Mouse (Mus musculus): ENCODE measurements around the gene Krba1. TPM values are rescaled to one million over a fixed set of nuclear protein-coding genes. Genes with fewer than 3 reads are reported as not detected.

Gene Krba1
- polyA plus RNA-seq, 1 experiment: 73.5 TPM

DNA sequence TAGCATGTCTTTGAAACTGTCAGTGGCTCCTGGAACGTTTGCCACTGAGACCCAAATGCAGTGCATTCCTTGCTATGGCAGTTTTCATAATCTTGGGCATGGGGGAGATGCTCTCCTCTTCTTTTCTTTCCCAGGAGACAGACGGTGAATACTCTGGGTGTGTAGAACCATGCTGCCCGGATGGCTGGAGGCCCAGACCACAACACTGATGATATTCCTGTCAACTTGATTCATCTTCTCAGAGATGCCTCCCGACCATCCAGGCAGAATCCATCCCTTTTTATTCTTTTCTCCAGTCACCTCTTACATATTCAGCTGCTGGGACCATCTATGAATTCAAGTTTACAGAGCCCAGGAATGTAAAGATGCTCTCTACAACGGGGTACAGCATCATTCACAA is 35.4 kb downstream of the Krba1 start:
- Histone ChIP-seq H3K27me3 (ENCODE audit: control insufficient read depth, insufficient read depth, low read length) (no peaks in the 10 kb centered on the region), H3K4me1 (replicated peaks; ENCODE audit: control insufficient read depth, insufficient read depth, low read length) (no peaks in the 10 kb centered on the region), H3K36me3 (ENCODE audit: control insufficient read depth, insufficient read depth, low read length) (no peaks in the 10 kb centered on the region), H3K27ac (ENCODE audit: control insufficient read depth, insufficient read depth, low read length) (no peak overlapping the region), H3K4me3 (ENCODE audit: control insufficient read depth, insufficient read depth, low read length) (no peak overlapping the region)
- TF ChIP-seq CTCF (IDR thresholded peaks at IDR 0.05; ENCODE audit: borderline replicate concordance, control insufficient read depth, extremely low read depth, insufficient read depth, low read length, poor library complexity) (no peak), POLR2A (IDR thresholded peaks at IDR 0.05; ENCODE audit: control insufficient read depth, extremely low read depth, insufficient read depth, low read length, poor library complexity) (no peak)
- 83% methylated on average over 5 of the region's 5 CpGs for WGBS
- DNase-seq: no peak

- no peak for TF ChIP-seq CTCF (IDR thresholded peaks at IDR 0.05; ENCODE audit: borderline replicate concordance, control insufficient read depth, extremely low read depth, insufficient read depth, low read length, poor library complexity)
- TF ChIP-seq POLR2A (IDR thresholded peaks at IDR 0.05; ENCODE audit: control insufficient read depth, extremely low read depth, insufficient read depth, low read length, poor library complexity): no peak
- H3K36me3 ChIP-seq (ENCODE audit: control insufficient read depth, insufficient read depth, low read length): no peaks in the 10 kb centered on the region
- DNase-seq: no peak
- H3K27ac ChIP-seq (ENCODE audit: control insufficient read depth, insufficient read depth, low read length): no peak overlapping the region
- no peaks in the 10 kb centered on the region for H3K4me1 ChIP-seq (replicated peaks; ENCODE audit: control insufficient read depth, insufficient read depth, low read length)
- WGBS: 81% methylated on average over 12 of the region's 12 CpGs
- no peak overlapping the region for H3K4me3 ChIP-seq (ENCODE audit: control insufficient read depth, insufficient read depth, low read length)
- no peaks in the 10 kb centered on the region for H3K27me3 ChIP-seq (ENCODE audit: control insufficient read depth, insufficient read depth, low read length)
Measured at GRCm38 (mm10) chr6:48432893-48433816, 37.8 kb downstream of the Krba1 start.

DNA sequence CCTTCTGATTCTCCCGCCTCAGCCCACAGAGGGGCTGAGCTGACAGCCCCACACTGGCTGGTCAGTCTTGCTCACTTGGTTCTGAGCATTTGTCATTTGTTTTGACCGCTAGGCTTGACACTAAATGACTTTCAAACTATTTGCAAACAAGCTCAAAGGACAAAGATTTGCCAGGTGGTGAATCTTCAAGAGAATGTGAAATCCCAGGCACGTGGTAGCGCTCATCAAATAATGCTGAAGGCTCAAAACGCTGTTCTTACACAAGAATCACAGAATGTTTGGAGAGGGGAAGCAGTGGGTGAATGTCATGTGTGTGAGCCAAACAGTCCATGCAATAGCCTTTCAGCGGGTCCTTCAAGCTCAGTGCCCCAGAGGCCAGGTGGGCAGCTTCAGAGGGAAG is 39.3 kb downstream of the Krba1 start:
- TF ChIP-seq CTCF (IDR thresholded peaks at IDR 0.05; ENCODE audit: borderline replicate concordance, control insufficient read depth, extremely low read depth, insufficient read depth, low read length, poor library complexity) (no peak), POLR2A (IDR thresholded peaks at IDR 0.05; ENCODE audit: control insufficient read depth, extremely low read depth, insufficient read depth, low read length, poor library complexity) (no peak)
- no peaks in the 10 kb centered on the region for H3K36me3 ChIP-seq (ENCODE audit: control insufficient read depth, insufficient read depth, low read length)
- no peak for DNase-seq
- H3K4me3 ChIP-seq (ENCODE audit: control insufficient read depth, insufficient read depth, low read length): no peak overlapping the region
- H3K27me3 ChIP-seq (ENCODE audit: control insufficient read depth, insufficient read depth, low read length): no peaks in the 10 kb centered on the region
- H3K4me1 ChIP-seq (replicated peaks; ENCODE audit: control insufficient read depth, insufficient read depth, low read length): no peaks in the 10 kb centered on the region
- WGBS: 85% methylated on average over 6 of the region's 6 CpGs
- no peak overlapping the region for H3K27ac ChIP-seq (ENCODE audit: control insufficient read depth, insufficient read depth, low read length)

DNA sequence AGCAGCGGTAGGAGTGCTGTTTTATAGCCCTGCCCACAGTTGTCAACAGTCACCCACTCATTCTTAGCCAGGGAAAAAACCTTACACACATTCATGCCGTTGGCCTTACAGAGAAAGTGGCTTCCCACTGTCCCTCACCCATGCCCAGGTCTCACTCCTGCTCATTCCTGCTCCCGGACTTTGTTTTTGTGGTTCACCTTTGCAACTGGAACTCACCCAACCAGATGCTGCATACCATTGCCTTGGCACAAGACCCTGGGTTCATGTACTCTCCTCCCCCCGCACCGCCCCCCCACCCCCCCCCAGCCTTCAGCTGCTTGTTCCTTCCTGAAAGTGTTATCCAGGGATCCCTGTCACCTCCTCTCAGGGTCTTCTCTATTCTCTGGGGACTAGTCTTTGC is 39.7 kb downstream of the Krba1 start:
- no peaks in the 10 kb centered on the region for H3K27me3 ChIP-seq (ENCODE audit: control insufficient read depth, insufficient read depth, low read length)
- H3K4me3 ChIP-seq (ENCODE audit: control insufficient read depth, insufficient read depth, low read length): no peak overlapping the region
- TF ChIP-seq POLR2A (IDR thresholded peaks at IDR 0.05; ENCODE audit: control insufficient read depth, extremely low read depth, insufficient read depth, low read length, poor library complexity) (no peak), CTCF (IDR thresholded peaks at IDR 0.05; ENCODE audit: borderline replicate concordance, control insufficient read depth, extremely low read depth, insufficient read depth, low read length, poor library complexity) (no peak)
- WGBS: 79% methylated on average over 5 of the region's 5 CpGs
- no peak overlapping the region for H3K27ac ChIP-seq (ENCODE audit: control insufficient read depth, insufficient read depth, low read length)
- H3K36me3 ChIP-seq (ENCODE audit: control insufficient read depth, insufficient read depth, low read length): no peaks in the 10 kb centered on the region
- no peak for DNase-seq
- no peaks in the 10 kb centered on the region for H3K4me1 ChIP-seq (replicated peaks; ENCODE audit: control insufficient read depth, insufficient read depth, low read length)

- H3K27me3 ChIP-seq (ENCODE audit: control insufficient read depth, insufficient read depth, low read length): no peaks in the 10 kb centered on the region
- DNase-seq: no peak
- 98% methylated on average over 5 of the region's 5 CpGs for WGBS
- TF ChIP-seq POLR2A (IDR thresholded peaks at IDR 0.05; ENCODE audit: control insufficient read depth, extremely low read depth, insufficient read depth, low read length, poor library complexity): no peak
- no peak for TF ChIP-seq CTCF (IDR thresholded peaks at IDR 0.05; ENCODE audit: borderline replicate concordance, control insufficient read depth, extremely low read depth, insufficient read depth, low read length, poor library complexity)
- H3K4me3 ChIP-seq (ENCODE audit: control insufficient read depth, insufficient read depth, low read length): no peak overlapping the region
- no peak overlapping the region for H3K27ac ChIP-seq (ENCODE audit: control insufficient read depth, insufficient read depth, low read length)
- H3K4me1 ChIP-seq (replicated peaks; ENCODE audit: control insufficient read depth, insufficient read depth, low read length): peaks cover 4% of the 10 kb centered on the region; the same call in 1 of the 2 replicates
- no peaks in the 10 kb centered on the region for H3K36me3 ChIP-seq (ENCODE audit: control insufficient read depth, insufficient read depth, low read length)
Measured at GRCm38 (mm10) chr6:48435706-48436349, 40.4 kb downstream of the Krba1 start.

GRCm38 (mm10) chr6:48437679-48438376 is 42.4 kb downstream of the Krba1 start:
- Histone ChIP-seq H3K27ac (ENCODE audit: control insufficient read depth, insufficient read depth, low read length) (no peak overlapping the region), H3K27me3 (ENCODE audit: control insufficient read depth, insufficient read depth, low read length) (no peaks in the 10 kb centered on the region), H3K4me3 (ENCODE audit: control insufficient read depth, insufficient read depth, low read length) (no peak overlapping the region), H3K4me1 (replicated peaks; ENCODE audit: control insufficient read depth, insufficient read depth, low read length) (peaks cover 4% of the 10 kb centered on the region; the same call in 1 of the 2 replicates), H3K36me3 (ENCODE audit: control insufficient read depth, insufficient read depth, low read length) (no peaks in the 10 kb centered on the region)
- DNase-seq: no peak
- WGBS: 97% methylated on average over 32 of the region's 35 CpGs
- no peak for TF ChIP-seq CTCF (IDR thresholded peaks at IDR 0.05; ENCODE audit: borderline replicate concordance, control insufficient read depth, extremely low read depth, insufficient read depth, low read length, poor library complexity)
- no peak for TF ChIP-seq POLR2A (IDR thresholded peaks at IDR 0.05; ENCODE audit: control insufficient read depth, extremely low read depth, insufficient read depth, low read length, poor library complexity)
